Mouse (Mus musculus): Measurements from ENCODE around the gene Sobp. TPM values are rescaled to one million over a fixed set of nuclear protein-coding genes. Genes with fewer than 3 reads are reported as not detected.
A peak's percentile ranks its signal among the peaks of the same experiment; 100 is the strongest.

Sobp gene
- polyA plus RNA-seq, 1 experiment = 14.7 TPM

DNA sequence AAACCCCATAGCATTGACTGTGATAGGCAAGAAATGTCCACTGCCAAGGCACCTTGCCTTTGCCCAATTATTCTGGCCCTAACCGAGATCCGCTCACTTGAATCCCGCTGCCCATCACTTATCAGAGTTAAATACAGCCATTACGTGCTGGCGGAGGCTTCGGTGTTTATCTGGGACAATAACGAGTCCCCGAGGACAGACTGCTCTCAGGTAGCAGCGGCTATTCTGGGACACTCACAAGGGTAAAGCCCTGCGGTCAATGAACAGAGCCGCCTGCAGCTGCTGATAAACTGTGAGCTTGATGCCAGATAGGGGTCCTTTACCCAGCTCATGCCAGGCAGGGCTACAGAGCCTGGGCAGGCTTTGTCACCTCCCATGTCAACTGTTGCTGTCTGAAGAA is 166.2 kb downstream of the Sobp start:
- WGBS = 59% methylated on average over 11 of the region's 11 CpGs
- Histone ChIP-seq H3K27ac (ENCODE audit: insufficient read depth, low read length) (no peak overlapping the region), H3K4me3 (replicated peaks; ENCODE audit: insufficient read depth, low read depth, low read length) (no peak overlapping the region), H3K27me3 (ENCODE audit: control insufficient read depth, insufficient read depth, low read length) (no peaks in the 10 kb centered on the region), H3K4me1 (ENCODE audit: control insufficient read depth, insufficient read depth, low read length) (no peaks in the 10 kb centered on the region; the same call in 1 of the 2 replicates)
- TF ChIP-seq CTCF (IDR thresholded peaks at IDR 0.05; ENCODE audit: borderline replicate concordance, insufficient read depth, low read depth, low read length) (no peak), POLR2A (IDR thresholded peaks at IDR 0.05; ENCODE audit: borderline replicate concordance, insufficient read depth, low read length) (no peak)
- DNase-seq = no peak

DNA sequence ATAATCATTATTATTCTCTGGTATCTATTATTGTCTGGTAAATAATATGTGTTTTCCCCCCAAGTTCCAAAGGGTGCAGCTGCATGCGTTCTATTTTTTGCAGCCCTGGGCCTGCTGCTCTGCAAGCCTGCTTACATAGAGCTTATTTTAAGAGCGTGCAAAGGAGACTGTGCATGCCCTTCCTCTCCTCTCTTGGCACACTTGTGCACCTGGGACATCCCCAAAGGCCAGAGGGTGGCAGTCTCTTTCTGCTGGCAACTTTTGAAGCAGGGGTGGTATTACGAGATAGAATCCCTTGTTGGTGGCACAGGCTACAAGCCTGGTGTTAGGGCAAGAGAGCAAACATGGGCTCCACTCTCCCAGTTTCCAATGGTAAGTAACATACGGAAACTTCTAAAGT is 167.8 kb downstream of the Sobp start:
- TF ChIP-seq CTCF (IDR thresholded peaks at IDR 0.05; ENCODE audit: borderline replicate concordance, insufficient read depth, low read depth, low read length) (peak; percentile 35; the same call in 1 of the 2 replicates), POLR2A (IDR thresholded peaks at IDR 0.05; ENCODE audit: borderline replicate concordance, insufficient read depth, low read length) (no peak)
- Histone ChIP-seq H3K4me1 (ENCODE audit: control insufficient read depth, insufficient read depth, low read length) (no peaks in the 10 kb centered on the region; the same call in 1 of the 2 replicates), H3K4me3 (replicated peaks; ENCODE audit: insufficient read depth, low read depth, low read length) (no peak overlapping the region), H3K27me3 (ENCODE audit: control insufficient read depth, insufficient read depth, low read length) (no peaks in the 10 kb centered on the region), H3K27ac (ENCODE audit: insufficient read depth, low read length) (no peak overlapping the region)
- WGBS = 68% methylated on average over 4 of the region's 4 CpGs
- DNase-seq = no peak

DNA sequence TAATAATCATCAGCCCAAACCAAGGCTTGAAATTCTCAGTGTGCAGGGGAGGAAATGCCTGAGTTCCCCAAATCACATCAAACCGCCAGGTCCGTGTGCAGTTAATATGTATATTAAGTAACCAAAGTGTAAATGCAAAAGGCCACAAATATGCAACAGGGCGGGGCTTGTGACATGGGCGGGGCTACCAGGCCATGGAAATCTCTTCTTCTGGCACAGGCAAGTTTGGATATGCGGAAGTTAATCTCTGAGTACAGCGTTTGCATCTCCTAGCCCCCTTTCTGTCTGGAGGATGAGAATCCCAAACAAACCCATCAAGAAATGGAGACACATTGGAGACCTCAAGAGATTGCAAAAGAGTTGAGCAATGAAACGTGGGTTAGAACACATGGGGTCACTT is 168.7 kb downstream of the Sobp start:
- no peak overlapping the region for H3K27ac ChIP-seq (ENCODE audit: insufficient read depth, low read length)
- no peak for DNase-seq
- no peak overlapping the region for H3K4me3 ChIP-seq (replicated peaks; ENCODE audit: insufficient read depth, low read depth, low read length)
- no peaks in the 10 kb centered on the region; the same call in 1 of the 2 replicates for H3K4me1 ChIP-seq (ENCODE audit: control insufficient read depth, insufficient read depth, low read length)
- TF ChIP-seq POLR2A (IDR thresholded peaks at IDR 0.05; ENCODE audit: borderline replicate concordance, insufficient read depth, low read length) (no peak), CTCF (IDR thresholded peaks at IDR 0.05; ENCODE audit: borderline replicate concordance, insufficient read depth, low read depth, low read length) (no peak)
- WGBS = 86% methylated on average over 7 of the region's 7 CpGs
- no peaks in the 10 kb centered on the region for H3K27me3 ChIP-seq (ENCODE audit: control insufficient read depth, insufficient read depth, low read length)

- 93% methylated on average over 4 of the region's 4 CpGs for WGBS
- DNase-seq = no peak
- no peak overlapping the region for H3K27ac ChIP-seq (ENCODE audit: insufficient read depth, low read length)
- no peaks in the 10 kb centered on the region for H3K27me3 ChIP-seq (ENCODE audit: control insufficient read depth, insufficient read depth, low read length)
- TF ChIP-seq CTCF (IDR thresholded peaks at IDR 0.05; ENCODE audit: borderline replicate concordance, insufficient read depth, low read depth, low read length) (no peak), POLR2A (IDR thresholded peaks at IDR 0.05; ENCODE audit: borderline replicate concordance, insufficient read depth, low read length) (no peak)
- H3K4me1 ChIP-seq (ENCODE audit: control insufficient read depth, insufficient read depth, low read length) = no peaks in the 10 kb centered on the region
- H3K4me3 ChIP-seq (replicated peaks; ENCODE audit: insufficient read depth, low read depth, low read length) = no peak overlapping the region
These were observed 169.3 kb downstream of the Sobp start for GRCm38 (mm10) chr10:43005031-43005430.

DNA sequence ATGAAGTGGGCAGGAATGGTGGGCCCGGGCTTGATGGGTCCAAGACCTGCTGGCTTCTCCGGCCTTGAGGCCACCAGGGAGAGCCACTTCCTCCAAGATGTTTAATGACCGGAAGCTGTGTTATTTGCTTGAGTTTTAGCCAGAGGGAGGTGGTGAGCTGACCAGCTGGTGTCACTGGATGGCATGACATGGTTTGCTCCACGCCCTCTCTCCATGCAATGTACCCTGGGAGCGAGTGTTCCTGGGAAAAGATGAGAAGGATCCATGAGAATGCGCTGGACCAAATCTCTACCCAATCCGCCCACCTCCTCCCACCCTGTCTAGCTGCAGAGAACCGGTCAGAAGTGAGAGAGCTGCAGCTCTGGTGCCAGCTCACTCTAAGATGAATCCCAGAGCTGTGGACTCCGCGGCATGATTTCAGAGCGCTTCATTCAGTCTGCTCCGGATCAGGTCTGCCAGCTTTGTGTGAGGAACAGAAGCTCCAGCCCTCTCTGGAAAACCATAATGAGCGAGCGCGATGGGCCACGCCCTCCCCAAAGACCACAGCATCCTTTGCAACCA is 170.1 kb downstream of the Sobp start:
- 81% methylated on average over 16 of the region's 16 CpGs for WGBS
- no peak for TF ChIP-seq CTCF (IDR thresholded peaks at IDR 0.05; ENCODE audit: borderline replicate concordance, insufficient read depth, low read depth, low read length)
- TF ChIP-seq POLR2A (IDR thresholded peaks at IDR 0.05; ENCODE audit: borderline replicate concordance, insufficient read depth, low read length) = no peak
- Histone ChIP-seq H3K4me3 (replicated peaks; ENCODE audit: insufficient read depth, low read depth, low read length) (no peak overlapping the region), H3K27ac (ENCODE audit: insufficient read depth, low read length) (no peak overlapping the region), H3K27me3 (ENCODE audit: control insufficient read depth, insufficient read depth, low read length) (no peaks in the 10 kb centered on the region), H3K4me1 (ENCODE audit: control insufficient read depth, insufficient read depth, low read length) (no peaks in the 10 kb centered on the region)
- no peak for DNase-seq

GRCm38 (mm10) chr10:43003466-43003757 is 170.9 kb downstream of the Sobp start:
- no peak for DNase-seq
- Histone ChIP-seq H3K4me1 (ENCODE audit: control insufficient read depth, insufficient read depth, low read length) (no peaks in the 10 kb centered on the region), H3K27ac (ENCODE audit: insufficient read depth, low read length) (no peak overlapping the region), H3K27me3 (ENCODE audit: control insufficient read depth, insufficient read depth, low read length) (no peaks in the 10 kb centered on the region), H3K4me3 (replicated peaks; ENCODE audit: insufficient read depth, low read depth, low read length) (no peak overlapping the region)
- TF ChIP-seq POLR2A (IDR thresholded peaks at IDR 0.05; ENCODE audit: borderline replicate concordance, insufficient read depth, low read length) (no peak), CTCF (IDR thresholded peaks at IDR 0.05; ENCODE audit: borderline replicate concordance, insufficient read depth, low read depth, low read length) (no peak)
- WGBS = 81% methylated on average over 5 of the region's 5 CpGs

DNA sequence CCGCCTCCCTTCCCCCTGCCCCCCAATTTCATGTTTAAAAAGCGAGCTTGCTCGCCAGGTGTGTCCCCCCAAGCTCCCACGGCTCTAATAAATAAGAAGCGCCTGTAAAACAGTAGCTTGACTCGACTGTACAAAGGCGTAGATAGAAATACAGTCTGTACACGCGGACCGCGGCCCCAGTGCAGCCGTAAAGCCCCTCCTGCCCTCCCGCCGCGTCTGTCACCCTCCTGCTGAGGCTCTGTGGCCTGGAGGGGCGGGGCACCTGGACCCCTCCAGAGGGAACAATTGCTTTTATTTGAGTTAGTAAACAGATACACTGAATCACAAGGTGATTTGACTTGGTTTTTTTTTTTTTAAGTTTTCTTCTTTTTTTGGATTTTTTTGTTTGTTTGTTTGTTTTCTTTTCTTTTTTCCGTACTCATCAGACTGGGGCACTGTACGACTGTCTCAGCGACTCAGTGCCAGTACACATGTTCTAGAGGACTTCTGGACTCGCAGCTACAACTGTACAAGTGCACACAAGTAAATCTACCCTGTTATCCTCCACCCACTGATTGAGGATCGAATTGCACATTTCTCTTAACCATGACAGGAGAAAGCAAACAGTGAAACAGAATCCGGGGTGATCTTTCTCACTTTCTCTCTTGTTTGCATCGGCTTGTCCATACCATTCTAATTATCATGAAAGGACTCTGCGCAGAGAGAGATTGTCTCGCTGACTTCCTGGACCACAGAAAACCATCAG is 171.4 kb downstream of the Sobp start:
- 45% methylated on average over 25 of the region's 25 CpGs for WGBS
- no peak for DNase-seq

DNA sequence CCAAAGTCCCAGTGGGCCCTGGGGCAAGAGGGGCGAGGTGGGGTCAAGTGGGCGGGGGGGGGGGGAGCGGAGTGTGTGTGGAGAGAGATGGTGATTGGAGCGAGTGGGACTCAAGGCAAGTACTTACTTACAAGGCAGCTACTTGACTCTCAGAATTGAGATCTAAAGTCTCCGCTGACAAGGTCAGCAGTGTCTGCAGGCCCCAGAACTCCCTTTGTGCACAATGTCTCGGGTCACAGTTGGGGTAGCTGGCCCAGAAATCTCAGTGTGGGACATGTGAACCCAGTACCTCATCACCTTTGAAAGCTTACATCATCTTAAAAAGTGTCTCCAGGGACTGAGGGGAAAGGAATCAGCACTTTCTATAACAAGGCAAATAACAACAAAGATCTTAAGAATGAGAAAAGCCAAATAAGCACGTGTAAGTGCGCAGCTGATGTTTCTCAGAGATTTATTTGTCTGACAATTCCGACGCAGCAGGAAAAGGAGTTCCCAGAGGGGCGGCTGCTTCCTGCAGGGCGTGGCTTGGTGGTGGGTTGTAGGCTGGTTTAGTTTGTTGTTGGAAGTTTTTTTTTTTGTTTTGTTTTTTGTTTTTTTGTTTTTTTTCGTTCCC is 172.2 kb downstream of the Sobp start:
- no peak for DNase-seq
- no peaks in the 10 kb centered on the region for H3K4me1 ChIP-seq (ENCODE audit: control insufficient read depth, insufficient read depth, low read length)
- no peak for TF ChIP-seq POLR2A (IDR thresholded peaks at IDR 0.05; ENCODE audit: borderline replicate concordance, insufficient read depth, low read length)
- TF ChIP-seq CTCF (IDR thresholded peaks at IDR 0.05; ENCODE audit: borderline replicate concordance, insufficient read depth, low read depth, low read length) = no peak
- WGBS = 56% methylated on average over 13 of the region's 13 CpGs
- no peak overlapping the region for H3K27ac ChIP-seq (ENCODE audit: insufficient read depth, low read length)
- no peak overlapping the region for H3K4me3 ChIP-seq (replicated peaks; ENCODE audit: insufficient read depth, low read depth, low read length)
- H3K27me3 ChIP-seq (ENCODE audit: control insufficient read depth, insufficient read depth, low read length) = no peaks in the 10 kb centered on the region

More for the DNA sequence above, 171.4 kb downstream of the Sobp start:
- no peaks in the 10 kb centered on the region for H3K4me1 ChIP-seq (ENCODE audit: control insufficient read depth, insufficient read depth, low read length)
- no peak for TF ChIP-seq POLR2A (IDR thresholded peaks at IDR 0.05; ENCODE audit: borderline replicate concordance, insufficient read depth, low read length)
- TF ChIP-seq CTCF (IDR thresholded peaks at IDR 0.05; ENCODE audit: borderline replicate concordance, insufficient read depth, low read depth, low read length) = no peak
- H3K4me3 ChIP-seq (replicated peaks; ENCODE audit: insufficient read depth, low read depth, low read length) = no peak overlapping the region
- no peaks in the 10 kb centered on the region for H3K27me3 ChIP-seq (ENCODE audit: control insufficient read depth, insufficient read depth, low read length)
- no peak overlapping the region for H3K27ac ChIP-seq (ENCODE audit: insufficient read depth, low read length)

Measured in cerebellum, adult 2 months (tissue).